Mouse (Mus musculus): Measurements from ENCODE around the gene C1rl. TPM values are rescaled to one million over a fixed set of nuclear protein-coding genes. Genes with fewer than 3 reads are reported as not detected.

Gene C1rl
- 38.8 and 44.2 TPM in 2 replicates for total RNA-seq (2023)

DNA sequence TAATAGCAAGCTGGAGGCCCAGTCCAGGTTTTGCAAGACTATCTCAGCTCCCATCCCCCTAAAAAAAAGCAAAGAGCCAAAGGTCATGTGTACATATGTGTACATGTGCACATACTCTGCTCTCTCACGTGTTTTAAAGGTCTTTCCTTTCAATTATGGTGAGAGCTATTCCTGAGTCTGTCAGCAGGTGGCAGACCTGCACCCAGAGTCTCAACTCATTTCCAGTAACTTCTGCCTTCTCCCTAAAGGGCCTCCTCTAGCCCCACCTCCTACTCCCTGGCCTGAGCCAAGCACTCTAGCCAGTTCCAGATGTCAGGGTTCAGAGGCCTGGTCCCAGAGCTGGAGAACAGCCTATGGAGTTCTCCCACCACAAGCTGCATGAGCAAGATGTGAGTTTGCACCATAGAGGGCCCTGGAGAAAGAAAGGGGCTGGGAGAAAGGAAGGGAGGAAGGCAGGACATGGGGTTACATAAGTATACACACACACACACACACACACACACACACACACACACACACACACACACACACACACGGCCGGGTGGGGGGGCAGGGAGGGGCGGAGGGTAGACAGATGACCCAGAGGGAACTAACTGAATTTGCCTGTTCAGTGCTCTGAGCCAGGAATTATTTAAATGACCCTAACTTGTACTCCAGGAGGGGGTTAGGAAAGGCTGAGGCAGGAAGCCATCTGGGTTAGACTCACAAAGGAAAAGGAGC lies at the start of gene C1rl:
TSS of gene C1rl (plus strand) at position 272 of the 720 bp plus-strand sequence.

DNA sequence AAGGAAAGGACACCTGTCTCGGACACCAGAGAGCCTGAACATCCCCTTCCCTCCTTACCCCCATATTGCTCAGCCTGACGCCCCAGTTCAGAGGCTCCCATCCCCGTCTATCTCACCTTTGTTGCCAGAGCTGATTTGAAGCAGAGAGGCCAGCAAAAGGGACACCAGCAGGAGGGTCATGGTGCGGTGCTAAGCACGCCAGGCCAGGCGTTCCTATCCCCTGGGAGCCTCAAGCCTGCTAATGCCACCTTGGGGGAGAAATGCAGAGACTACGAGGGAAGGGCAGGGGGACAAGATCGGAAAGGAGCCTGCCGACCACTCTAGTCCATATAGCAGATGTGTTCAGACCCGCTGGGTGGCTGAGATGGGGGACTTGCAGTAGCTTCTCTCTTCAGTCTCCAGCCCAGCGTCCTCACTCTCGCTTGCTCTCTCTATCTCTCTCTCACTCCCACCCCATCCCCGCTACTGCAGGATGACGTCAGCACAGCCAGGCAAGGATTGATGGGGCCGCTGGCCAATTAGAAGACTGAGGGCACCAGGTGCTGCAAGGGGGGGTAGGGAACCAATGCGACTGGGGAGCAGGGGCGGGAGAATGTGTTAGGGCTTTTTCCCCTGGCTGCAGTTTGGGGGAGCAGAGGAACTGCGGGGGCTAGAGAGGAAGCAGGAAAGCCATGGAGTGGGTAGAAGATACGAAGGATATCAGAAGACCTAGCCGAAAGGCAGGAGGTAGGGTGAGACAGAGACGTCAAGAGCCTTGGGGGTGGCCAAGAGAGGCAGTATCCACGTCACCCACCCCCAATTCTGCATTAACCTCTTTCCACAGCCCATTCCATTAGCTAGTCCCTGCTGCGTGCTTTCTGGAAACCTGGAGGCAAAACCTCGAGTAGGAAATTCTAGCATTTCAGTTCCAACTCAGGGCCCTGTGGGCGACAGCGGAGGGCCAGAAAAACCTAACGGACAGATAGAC lies 28.3 kb upstream of the C1rl start, which contains the start of gene Clstn3:
TSS of gene Clstn3 (minus strand) at position 490 of the 967 bp plus-strand sequence.

DNA sequence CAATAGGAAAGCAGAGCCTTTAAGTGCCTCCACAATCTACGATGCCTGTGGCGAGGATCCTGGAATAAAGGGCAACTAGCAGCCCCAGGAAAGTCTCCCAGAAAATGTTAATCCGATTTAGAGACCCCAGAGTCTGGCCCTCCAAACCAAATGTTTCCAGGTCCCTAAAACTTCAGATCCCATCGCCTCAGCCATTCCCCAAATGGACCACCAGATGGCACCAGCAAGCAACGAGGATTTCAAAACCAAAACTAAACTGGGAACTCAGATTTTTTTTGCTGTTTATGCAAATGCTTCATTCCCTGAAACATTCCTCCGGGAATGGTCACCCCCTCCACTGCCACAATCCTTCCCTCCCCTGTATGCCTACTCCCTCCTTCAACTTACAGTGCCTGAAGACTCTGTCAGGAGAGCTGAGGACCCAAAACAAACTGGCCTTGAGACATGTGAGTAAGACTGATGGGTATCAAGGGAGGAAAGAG lies 19.5 kb downstream of the C1rl start, which contains the start of gene C1ra:
TSS of gene C1ra (plus strand) at position 51 of the 482 bp plus-strand sequence.

DNA sequence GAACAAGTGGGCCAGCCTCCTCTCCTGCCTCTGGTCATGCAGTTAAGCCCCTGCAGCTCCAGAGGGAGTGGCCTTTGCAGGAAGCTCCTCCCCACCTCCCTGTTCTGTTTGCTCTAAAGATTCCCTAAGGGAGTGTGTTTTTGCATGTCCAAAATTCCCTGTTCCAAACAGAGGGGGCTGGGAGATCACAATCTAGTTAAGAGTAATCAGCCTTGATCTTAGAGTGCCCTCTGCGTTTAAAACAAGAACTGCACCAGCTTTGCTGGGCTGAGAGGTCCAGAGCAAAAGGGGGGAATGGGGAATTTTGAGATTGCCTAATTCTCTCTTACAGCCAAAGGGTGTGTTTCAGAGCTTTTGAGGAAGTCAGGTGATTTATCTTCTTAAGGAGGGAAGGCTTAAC lies 49.4 kb downstream of the C1rl start, which contains the start of gene C1s1:
TSS of gene C1s1 (minus strand) at position 76 of the 400 bp plus-strand sequence.

Other genes starting within 250 kb of the C1rl start
- gene Cd163, start 188.5 kb upstream of the C1rl start, total RNA-seq (2023), result 1.7 and 2.1 TPM in 2 replicates
- 43.8 and 79.5 TPM in 2 replicates for gene Pex5, start 78.0 kb upstream of the C1rl start, total RNA-seq (2023)
- gene Clstn3, start 28.3 kb upstream of the C1rl start, total RNA-seq (2023), result 0.91 and 1.5 TPM in 2 replicates
- gene C1ra, start 19.3 kb downstream of the C1rl start, total RNA-seq (2023), result 3.4 and 4.0 TPM in 2 replicates
- 0.66 TPM in 1 of 2 replicates, not detected in the other for gene C1s1, start 49.2 kb downstream of the C1rl start, total RNA-seq (2023)
- gene C1rb, start 77.2 kb downstream of the C1rl start, total RNA-seq (2023), result 0.43 and 0.76 TPM in 2 replicates
- gene C1s2, start 143.0 kb downstream of the C1rl start, total RNA-seq (2023), result not detected in 2 replicates
- 31.7 and 47.1 TPM in 2 replicates for gene Lpcat3, start 169.9 kb downstream of the C1rl start, total RNA-seq (2023)
- 40.5 and 44.4 TPM in 2 replicates for gene Emg1, start 219.1 kb downstream of the C1rl start, total RNA-seq (2023)
- 91.6 and 94.2 TPM in 2 replicates for gene Phb2, start 219.2 kb downstream of the C1rl start, total RNA-seq (2023)
- 332 and 353 TPM in 2 replicates for gene Ptpn6, start 245.6 kb downstream of the C1rl start, total RNA-seq (2023)
- gene Grcc10, start 248.3 kb downstream of the C1rl start, total RNA-seq (2023), result 89.2 and 97.3 TPM in 2 replicates

Measured in neutrophil, adult 65 days (primary cell).